Mouse (Mus musculus): ENCODE results near the gene Mab21l2.

- TF ChIP-seq CTCF (IDR thresholded peaks at IDR 0.05; ENCODE audit: low read depth, low read length) (no peak), POLR2A (IDR thresholded peaks at IDR 0.05; ENCODE audit: insufficient read depth, low read length) (no peak), EP300 (IDR thresholded peaks at IDR 0.05; ENCODE audit: insufficient read depth, low read depth, low read length) (no peak)
Observed at GRCm38 (mm10) chr3:86500586-86500985, 47.8 kb downstream of the Mab21l2 start.
